Mouse (Mus musculus): ENCODE data around the gene Gm43951.

DNA sequence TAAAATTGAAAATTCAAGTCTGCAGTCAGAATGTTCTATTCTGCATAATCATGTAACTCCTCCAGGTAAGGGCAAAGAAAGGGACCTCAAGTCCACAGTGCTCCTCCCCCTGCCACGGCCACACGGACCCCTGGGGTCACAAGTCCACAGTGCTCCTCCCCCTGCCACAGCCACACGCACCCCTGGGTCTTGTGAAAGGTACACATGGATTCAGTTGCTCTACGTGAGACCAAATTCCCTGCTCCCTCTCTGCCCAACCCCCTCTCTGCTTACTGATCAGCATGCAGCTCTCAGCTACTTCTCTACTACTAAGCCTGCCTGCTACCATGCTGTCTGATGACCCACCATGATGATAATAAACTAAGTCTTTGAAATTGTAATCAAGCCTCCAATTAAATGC lies 36.8 kb downstream of the Gm43951 start:
- no peak for TF ChIP-seq CTCF (conservative IDR thresholded peaks at IDR 0.05; ENCODE audit: low read length)
- TF ChIP-seq NANOG (IDR thresholded peaks at IDR 0.05; ENCODE audit: borderline replicate concordance, low read length), result no peak
- no peak for TF ChIP-seq POU5F1 (IDR thresholded peaks at IDR 0.05; ENCODE audit: borderline replicate concordance, low read length)

Measured in E14TG2a.4 (cell line).